Mouse (Mus musculus): ENCODE measurements around the gene Ovgp1.
"Not testable (repeated sequence)": the region's sequence is repeated elsewhere in the genome, so short reads cannot be mapped to it uniquely, and the experiment has no call there.

Gene Ovgp1

DNA sequence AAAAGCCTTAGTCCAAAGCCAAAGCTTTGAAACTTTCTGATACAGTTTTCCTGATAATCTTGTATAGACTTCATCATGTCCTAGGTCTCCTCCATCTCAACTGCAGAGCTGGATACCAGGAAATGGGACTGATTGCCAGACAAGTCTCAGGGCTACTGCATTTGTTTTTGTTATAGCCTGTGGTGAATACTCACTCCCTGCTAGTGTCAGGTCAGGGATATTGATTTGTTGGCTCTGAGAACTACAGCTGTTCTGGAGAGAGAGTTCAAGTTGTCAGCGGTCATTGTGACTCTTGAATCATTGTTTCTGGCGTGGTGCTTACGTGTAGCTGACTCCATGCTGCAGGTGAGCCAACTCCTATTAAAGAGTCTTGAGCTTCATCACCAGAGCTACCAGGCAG lies at the start of gene Ovgp1:
Gene Ovgp1 (plus strand): TSS at position 301 of the 400 bp plus-strand sequence.
- DNase-seq (ENCODE audit: low spot score) = no peak

DNA sequence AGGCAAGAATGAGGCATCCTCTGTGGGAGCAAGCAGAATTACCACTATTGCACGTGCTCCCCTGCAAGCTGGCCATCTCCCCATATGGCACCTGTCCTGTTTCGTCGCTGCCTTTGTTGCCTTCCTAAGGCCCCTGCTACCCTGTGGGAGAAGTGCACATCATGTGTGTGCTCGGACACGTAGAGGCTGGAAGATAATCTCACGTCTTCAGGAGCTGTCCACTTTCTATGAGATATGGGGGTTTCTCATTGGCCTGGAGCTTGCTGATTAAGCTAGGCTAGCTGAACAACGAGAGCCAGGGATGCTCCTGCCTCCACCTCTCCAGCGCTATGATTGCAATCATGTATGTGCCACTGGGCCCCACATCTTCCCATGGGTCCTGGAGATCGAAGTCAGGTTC lies 48.9 kb upstream of the Ovgp1 start:
- DNase-seq (ENCODE audit: low spot score) = no peak

DNA sequence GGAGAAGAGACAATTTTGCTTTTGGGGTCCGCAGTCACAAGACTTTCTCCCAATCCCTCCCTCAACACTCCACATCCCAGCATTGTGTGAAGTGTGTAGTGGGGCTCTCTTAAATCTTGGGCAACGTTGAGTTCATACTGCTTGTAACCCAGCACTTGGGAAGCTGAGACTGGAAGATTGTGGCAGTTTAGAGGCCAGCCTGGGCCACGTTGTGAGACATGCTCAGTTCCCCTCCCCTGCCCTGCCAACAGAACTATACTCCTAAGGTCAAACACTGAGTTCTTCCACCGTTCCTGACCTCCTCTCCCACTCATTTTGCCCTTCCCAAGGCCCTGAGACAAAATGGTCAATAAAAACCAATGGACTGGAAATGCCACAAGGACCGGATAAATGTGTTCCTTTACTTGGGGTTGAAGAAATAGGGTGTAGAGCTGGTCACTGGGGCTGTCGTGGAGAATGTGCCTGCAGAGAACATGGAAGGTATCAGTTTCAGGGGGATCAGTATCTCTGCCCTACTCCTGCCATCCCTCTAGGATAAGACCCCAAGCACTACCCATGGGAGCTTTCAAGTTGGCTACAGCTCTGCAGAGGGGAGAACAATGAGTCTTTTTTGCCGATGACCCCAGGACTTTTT lies 45.8 kb upstream of the Ovgp1 start:
- no peak for DNase-seq (ENCODE audit: low spot score)

DNA sequence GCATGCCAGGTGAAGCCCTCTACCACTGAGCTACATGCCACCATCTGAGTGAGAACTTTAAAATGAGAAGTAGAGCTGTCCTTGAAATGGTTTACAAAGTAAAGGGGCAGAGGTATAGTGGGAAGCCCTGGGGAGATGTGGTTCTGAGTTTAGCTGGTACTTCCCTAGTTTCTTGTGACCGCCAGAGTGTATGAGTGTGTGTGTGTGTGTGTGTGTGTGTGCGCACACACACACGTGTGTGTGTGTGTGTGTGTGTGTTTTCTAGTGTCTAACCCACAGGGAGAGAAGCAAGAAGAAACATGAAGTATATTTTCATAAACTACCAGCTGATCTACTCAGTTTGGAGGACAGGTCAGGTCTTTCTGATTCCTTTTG lies 45.3 kb upstream of the Ovgp1 start:
- DNase-seq (ENCODE audit: low spot score) = no peak

DNA sequence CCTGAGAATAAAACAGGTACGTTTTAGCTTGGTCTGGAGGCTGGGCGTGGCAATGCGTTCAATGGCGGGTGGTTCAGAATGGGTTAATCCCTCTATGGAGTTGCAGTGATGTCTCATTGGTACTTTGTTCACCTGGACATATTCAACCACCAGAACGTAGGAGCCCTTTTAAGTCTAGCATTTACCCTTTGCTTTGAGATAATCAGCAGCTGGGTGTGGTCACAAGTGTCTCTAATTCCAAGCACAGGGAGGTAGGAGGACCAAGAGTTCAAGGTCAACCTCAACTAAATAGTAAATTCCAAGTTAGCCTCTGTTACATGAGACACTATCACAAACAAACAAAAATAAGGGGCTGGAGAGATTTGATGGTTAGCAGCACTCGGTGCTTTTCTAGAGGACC lies 44.7 kb upstream of the Ovgp1 start:
- no peak for DNase-seq (ENCODE audit: low spot score)

DNA sequence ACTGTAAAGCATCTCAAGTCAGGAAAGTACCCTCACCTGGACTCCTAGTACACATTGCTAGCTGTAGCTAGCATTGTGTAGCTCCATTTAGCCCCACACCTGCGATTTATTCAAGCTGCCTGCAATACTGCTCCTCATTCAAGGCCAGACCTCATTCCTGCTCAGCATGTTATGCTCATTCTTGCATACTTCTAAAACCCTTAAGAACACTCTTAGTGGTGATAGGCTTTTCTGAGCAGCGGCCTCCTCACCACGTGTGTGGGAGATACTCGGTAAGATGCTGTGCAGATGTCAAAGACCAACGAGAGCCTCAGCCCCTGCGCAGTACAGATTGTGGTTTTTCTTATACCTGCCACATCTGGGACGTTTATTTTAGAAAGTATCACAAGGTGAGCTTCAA lies 43.7 kb upstream of the Ovgp1 start:
- DNase-seq (ENCODE audit: low spot score) = no peak

DNA sequence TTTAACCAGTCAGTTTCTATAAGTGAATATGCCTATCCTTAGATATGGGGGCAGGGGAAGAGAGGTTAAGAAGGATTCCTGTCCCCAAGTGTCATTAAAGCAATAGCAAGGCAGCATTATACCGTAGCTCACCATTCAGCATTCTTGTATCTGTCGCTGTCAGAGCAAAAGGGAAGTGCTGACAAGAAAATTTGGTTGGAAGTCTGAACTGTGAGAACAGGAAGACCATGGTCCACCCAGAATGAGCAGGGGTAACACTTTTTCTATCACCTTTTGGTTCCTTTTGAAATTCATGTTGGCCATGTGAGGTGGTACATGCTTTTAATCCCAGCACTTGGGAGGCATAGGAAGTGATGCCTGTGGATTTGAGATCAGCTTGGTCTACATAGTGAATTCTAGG lies 42.4 kb upstream of the Ovgp1 start:
- DNase-seq (ENCODE audit: low spot score) = no peak

DNA sequence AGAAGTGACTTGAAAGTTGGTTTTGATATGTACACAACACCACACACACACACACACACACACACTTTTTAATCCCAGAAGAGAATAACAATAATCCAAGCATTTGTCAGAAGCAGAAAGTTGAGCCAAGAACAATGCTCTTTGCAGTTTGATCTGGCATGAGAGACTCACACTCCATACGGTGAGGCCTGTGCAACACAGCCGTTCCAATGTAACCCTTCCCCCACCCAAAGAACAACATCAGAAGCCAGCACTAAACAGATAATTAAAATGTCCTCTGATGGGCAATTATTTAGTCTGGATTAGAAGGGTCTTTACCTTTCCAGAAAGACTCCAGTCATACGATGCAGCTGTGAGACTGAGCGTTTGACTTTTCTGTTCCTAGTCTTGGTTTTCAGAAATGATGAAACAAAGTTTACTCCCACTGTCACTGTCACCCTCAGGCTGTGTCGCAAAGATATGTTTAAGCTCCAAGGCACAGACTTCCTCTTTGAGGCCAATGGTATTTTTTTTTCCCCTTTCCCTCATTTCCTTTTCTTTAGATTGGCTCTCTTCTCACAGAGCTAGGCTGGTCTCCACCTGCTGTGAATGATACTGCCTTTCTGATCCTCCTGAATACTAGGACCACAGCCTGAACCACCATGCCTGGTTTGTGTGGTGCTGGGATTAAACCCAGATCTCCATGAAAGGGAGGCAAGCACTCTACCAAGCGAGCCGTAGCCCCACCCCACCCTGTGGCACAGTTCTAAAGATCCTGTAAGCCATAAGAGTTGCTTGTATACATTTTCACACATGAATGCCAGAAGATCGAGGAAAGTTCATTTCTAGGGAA lies 41.1 kb upstream of the Ovgp1 start, which contains the start of gene I830077J02Rik:
Gene I830077J02Rik (minus strand): TSS at position 425 of the 832 bp plus-strand sequence.
- DNase-seq (ENCODE audit: low spot score) = no peak

DNA sequence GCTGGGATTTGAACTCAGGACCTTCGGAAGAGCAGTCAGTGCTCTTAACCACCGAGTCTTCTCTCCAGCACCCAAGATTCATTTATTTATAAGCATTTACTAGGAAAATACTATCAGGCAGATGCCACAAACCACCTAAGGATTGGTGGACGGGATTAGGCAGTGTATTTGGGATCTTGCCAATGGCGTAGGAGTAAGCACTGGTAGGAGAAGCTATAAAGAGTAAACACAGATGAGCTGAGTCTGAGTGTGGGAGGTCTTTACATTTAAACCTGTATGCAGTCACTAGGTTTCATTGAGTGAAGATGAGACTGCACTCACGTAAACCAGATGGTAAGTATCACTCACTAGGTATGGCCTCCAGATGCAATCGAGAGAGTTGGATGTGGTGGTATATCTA lies 39.6 kb upstream of the Ovgp1 start:
- DNase-seq (ENCODE audit: low spot score) = no peak

DNA sequence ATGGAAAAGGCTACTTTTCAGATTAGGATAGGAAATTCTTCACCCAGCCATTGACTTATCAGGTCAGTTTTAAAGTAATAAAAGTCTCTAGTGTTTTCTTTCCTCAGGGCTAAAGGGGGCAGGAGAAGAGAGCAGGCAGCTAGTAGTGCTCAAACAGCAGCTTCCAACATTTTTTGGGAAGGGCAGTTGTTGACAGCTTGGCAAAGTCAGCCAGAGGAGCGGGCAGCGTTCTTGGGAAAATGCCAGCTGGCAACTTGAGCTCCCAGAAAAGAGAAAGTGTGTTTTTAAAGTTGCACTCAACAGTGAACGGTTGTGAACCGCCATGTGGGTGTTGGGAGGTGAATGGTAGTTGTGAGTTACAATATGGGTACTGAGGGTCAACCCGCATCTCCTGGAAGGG lies 38.5 kb upstream of the Ovgp1 start:
- no peak for DNase-seq (ENCODE audit: low spot score)

DNA sequence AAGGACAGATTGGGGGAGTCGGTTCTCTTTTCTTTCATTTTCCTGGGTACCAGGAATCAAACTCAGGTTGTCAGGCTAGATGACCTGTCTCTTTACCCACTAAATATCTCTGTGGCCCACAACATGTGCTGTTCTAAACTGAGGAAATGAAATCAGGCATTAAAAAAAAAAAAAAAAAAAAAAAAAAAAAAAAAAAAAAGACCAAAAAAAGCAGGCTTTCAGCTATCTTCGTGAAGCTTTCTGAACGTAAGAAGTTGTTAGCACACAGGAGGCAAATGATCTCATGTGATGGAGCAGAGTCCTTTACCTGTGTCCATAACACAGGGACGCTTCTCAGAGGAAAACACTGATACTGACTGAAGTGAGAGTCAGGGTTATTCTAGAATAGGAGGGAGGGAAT lies 37.4 kb upstream of the Ovgp1 start:
- no peak for DNase-seq (ENCODE audit: low spot score)

DNA sequence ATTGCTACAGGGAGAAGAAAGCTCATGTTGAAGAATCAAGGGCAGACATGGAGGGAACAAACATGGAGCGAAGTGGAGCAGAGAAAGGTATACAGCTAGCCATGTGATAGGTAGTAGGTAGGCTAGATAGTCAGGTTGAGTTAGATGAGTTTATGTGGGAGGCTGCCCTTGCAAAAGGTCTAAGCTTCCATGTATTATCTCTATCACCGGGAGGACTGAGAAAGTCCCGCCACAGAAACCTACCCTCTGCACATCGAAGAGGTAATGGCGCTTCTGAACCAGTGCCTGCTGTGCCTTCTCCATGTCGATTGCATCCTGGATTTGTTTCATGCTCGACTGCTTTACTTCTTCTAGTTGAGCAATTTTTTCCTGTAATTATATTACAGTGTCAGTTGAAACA lies 22.2 kb upstream of the Ovgp1 start:
- DNase-seq (ENCODE audit: low spot score) = no peak

DNA sequence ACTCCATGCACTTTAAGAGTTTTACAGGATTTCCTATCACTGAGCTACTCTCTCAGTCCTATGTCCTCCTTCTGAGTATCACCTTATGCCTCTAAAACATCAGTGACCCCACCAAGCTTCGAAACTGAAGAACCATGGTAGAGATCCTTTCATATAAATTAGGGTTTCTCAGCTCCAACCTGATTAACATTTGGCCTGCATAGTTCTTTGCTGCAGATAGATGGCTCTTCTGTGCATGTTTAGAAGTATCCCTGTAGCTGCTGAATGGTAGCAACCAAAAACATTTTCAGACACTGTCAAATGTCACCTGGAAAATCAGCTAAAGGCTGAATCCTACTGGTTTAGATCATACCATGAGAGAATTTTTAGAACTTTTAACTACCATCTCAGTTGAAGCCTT lies 16.3 kb upstream of the Ovgp1 start:
- DNase-seq (ENCODE audit: low spot score) = no peak

DNA sequence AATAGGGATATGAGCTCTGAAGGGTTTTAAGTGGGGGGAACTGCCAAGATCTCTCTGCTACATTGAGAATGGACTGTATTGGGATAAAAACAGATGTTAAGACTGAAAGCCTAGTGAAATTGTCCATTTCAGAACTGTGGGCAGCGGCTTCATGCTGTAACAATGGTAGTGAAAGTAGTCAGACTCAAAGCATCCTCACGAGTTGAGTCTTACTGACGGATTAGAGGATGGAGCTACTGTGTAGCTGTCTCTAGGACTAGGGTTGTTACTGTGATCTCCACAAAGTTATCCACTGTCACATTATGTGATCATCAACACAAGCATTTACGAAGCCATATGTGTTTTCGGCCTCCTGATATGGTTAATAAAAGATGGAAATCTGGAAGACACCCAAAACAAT lies 15.3 kb upstream of the Ovgp1 start:
- no peak for DNase-seq (ENCODE audit: low spot score)

DNA sequence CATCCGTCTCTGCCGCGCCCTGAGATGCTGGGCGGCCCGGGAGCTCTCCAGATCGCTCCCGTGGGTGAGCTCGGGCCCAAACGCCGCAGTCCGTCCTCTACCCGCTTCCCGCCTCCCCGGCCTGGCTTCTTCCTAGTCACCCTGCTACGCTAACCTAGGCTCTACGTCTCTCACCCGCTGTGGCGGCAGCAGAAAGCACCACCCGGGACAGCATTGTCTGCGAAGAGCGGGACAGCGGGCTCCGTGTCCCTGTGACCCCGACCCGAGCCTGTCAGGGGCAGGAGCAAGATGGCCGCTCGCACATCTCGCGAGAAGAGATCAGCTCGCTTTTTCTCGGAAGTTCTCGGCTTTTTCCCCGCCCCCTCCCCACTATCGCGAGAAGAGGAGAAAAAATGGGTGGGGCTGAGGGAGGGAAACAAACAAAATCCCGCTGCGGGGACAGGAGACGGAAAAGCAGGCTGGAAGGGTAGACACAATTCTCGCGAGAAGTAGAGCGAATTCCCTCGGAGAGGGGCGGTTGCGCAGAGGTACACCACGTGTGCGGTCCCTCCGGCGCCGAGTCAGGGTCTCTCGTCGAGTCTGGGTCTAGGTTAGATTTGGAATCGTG lies 14.4 kb upstream of the Ovgp1 start, which contains the start of gene Wdr77:
Gene Wdr77 (plus strand): TSS at position 396 of the 607 bp plus-strand sequence.
- peak; percentile 99 for DNase-seq (ENCODE audit: low spot score)

DNA sequence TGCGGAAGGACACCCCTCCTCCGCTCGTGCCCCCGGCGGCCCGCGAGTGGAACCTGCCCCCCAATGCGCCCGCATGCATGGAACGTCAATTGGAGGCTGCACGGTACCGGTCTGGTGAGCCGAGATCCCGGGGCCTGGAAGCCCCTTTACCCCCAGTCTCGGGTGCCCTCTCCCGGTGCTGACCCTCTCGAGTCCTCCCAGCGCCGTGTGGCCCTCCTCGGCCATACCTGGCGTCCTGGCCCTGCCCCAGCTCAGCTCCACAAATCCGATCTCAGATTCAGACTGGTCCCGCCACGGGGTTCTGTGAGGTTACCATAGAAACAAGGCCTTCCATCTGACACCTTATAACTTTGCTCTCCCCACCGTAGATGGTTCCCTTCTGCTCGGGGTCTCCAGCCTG lies 13.9 kb upstream of the Ovgp1 start:
- DNase-seq (ENCODE audit: low spot score) = no peak

DNA sequence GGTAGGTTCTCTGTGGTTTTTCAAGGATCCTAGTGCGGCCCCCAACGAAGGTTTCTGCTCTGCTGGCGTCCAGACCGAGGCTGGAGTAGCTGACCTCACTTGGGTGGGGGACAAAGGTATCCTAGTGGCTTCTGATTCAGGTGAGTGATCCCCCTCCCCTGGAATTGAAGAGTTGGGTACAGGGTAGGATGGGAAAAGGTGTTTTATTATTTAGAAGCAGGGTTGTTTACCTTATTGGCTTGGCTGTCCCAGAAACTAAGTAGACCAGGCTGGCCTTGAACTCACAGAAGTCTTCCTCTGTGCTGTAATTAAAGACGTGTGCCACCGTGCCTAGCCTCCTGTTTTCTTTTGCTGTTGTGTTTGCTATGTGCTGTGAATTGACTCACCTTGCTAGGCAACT lies 13.5 kb upstream of the Ovgp1 start, which contains the start of gene Atp5f1:
Gene Atp5f1 (minus strand): TSS at position 101 of the 400 bp plus-strand sequence.
- no peak for DNase-seq (ENCODE audit: low spot score)

DNA sequence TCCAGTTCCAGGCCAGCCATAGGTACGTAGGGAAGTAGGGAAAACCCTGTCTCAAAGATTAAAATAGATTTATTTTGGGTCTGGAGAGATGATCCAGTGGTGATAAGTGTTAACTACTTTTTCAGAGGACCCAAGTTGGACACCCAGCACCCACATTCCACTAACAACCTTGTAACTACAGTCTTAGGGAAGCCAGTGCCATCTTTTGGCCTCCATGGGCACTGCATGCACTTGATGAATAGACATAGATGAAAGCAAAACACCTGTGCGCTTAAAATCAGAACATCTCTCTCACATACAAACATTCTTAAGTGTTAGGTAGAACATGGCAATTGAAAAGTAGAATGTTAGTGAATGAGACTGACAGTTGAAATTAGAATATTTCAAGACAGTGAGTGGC lies 12.8 kb upstream of the Ovgp1 start:
- no peak for DNase-seq (ENCODE audit: low spot score)

DNA sequence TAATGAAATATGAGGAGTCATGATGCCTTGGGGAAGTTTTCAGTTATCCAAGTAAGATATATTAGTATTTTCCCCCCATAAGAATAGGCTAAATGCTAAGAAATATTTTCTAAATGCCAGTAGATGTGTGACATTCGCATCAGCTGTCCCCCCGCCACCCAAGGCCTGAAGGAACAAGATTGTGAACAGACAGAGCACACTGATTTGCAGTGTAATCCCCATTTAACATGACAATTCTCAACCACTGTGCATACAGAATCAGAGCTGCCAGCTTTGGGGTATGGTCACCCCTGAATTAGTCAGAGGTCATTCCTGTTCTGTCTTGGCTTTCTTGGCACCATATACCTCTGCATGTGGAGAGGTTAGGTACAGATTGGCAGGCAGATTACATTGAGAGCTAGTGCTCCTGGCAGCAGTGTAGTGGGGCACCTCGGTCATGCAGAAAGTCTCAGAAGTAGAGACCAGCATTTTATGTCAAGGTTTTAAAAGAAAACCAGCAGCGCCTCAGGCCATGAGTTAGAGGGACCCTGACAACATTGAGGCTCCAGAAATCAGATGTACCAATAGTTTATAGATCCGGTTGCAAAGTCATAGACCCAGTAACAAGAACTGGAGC lies 1.6 kb upstream of the Ovgp1 start:
- no peak for DNase-seq (ENCODE audit: low spot score)

DNA sequence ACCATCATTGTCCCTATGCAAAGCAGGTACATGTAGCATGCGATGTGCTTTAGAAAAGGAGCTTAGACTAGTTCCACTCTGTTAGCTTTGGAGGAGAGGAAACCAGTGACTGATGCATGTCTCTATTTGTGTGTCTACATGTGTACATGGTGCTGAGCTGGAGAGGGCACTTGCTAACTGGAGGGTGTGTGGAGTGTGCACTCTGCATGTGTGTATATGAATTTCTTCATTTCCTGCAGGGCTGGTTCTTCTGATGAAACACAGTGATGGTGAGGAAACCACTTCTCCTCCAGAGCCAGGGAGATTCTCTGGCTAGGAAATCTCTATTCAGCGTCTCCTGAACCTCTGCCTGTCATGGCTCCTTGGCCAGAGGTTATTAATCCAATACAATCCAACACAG lies 663 bp downstream of the Ovgp1 start:
- DNase-seq (ENCODE audit: low spot score) = no peak

DNA sequence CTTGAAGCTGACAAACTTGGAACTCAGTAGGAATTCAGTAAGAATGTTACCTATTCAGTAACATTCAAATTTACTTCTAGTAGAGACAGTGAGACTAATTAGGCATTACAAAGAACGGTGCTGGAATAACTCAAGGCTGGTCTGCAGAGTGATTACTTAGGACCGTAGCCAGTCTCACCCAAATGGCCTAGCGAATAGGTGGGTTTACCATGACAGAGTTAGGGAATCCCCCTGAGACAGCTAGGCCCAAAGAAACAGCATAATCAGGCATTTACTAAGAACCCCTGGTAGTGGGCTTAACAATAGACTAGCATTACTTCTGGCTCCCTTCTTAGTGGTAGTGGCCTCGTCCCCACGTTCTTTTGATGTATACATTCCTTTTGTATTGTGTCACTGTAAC lies 16.1 kb downstream of the Ovgp1 start:
- DNase-seq (ENCODE audit: low spot score) = not testable (repeated sequence)

DNA sequence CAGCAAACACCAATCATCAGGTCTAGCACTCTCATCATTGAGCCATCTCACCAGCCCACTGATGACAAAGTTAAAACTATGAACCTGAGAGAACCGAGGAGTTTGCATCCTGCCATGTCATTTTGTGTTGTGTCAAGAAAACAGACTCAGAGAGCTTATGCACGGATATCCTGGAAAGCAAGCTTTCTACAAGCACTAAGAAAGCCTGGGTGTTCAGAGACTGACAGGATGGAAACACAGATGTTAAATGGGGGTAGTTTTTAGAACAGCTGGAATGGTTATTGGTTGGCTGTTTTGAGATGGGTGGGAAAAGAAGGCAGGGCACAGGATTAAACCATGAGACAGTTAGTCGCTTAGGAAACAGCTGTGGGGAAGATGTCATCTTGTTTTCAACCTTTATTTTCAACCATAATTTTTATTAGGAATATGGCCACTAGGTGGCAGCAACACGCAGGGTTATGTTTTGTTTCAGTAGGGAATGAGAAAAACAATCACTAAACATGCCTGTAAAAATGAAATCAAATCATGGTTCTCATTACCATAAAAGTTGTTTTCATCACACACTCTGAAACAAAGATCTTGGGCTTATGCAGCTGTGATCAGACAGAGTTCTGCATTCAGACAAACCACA lies 18.3 kb downstream of the Ovgp1 start:
- DNase-seq (ENCODE audit: low spot score) = no peak
